Mouse (Mus musculus) E14TG2a.4 (cell line): Measurements from ENCODE around the gene Polr3c.

Source experiments
- CTCF ChIP-seq: conservative IDR thresholded peaks from 2 replicates; pipeline ENCODE4 v1.5.1; 2014; ENCODE audit warnings: low read length
- NANOG ChIP-seq: IDR thresholded peaks from 2 replicates; pipeline ENCODE4 v1.6.1; 2014; ENCODE audit warnings: borderline replicate concordance, low read length, mixed read lengths
- POU5F1 ChIP-seq: IDR thresholded peaks from 2 replicates; pipeline ENCODE4 v1.6.1; 2014; ENCODE audit warnings: low read length, borderline replicate concordance

DNA sequence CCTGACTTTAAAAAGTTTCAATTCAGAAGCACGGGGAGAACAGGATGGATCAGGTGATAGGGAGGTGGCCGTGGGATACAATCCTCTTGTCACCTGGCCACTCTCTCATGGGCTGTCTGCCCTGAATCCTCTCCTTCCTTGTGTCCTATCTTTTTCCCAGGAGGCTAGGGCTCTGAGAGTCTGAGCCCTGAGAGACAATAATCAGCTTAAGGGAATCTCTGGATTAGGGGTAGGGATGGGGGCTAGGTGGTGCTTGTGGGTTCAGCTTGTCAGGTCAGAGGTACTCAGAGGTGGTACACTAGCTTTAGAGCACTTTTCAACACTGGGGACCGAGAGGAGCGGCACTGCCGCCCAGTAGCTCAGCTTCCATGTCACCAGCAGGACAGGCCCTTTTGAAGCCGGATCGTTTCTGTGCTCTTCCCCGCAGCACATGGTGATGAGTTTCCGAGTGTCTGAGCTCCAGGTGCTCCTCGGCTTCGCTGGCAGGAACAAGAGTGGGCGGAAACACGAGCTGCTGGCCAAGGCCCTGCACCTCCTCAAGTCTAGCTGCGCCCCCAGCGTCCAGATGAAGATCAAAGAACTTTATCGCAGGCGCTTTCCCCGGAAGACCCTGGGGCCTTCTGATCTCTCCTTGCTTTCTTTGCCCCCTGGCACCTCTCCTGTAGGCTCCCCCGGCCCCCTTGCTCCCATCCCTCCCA, 28.3 kb downstream of the Polr3c start:
- no peak for TF ChIP-seq CTCF
- no peak for TF ChIP-seq POU5F1
- TF ChIP-seq NANOG, result no peak
